Mouse (Mus musculus): Measurements from ENCODE around the gene Dusp1.

Gene Dusp1

GRCm38 (mm10) chr17:26561651-26562181 is at the start of gene Dusp1:
Gene Dusp1, minus strand, starts transcription at chr17:26562128.
- ATAC-seq (ENCODE audit: low TSS enrichment): peak; percentile 19; the same call in 1 of the 2 replicates

GRCm38 (mm10) chr17:26611328-26611727 is 49.4 kb upstream of the Dusp1 start:
- ATAC-seq (ENCODE audit: low TSS enrichment): no peak

- peak; percentile 51 for ATAC-seq (ENCODE audit: low TSS enrichment)
These were observed 47.9 kb upstream of the Dusp1 start for GRCm38 (mm10) chr17:26609820-26610219.

- ATAC-seq (ENCODE audit: low TSS enrichment): peak; percentile 35; the same call in 1 of the 2 replicates
These were observed 46.9 kb upstream of the Dusp1 start for GRCm38 (mm10) chr17:26608877-26609276.

GRCm38 (mm10) chr17:26608348-26608747 is 46.4 kb upstream of the Dusp1 start:
- ATAC-seq (ENCODE audit: low TSS enrichment): no peak

- ATAC-seq (ENCODE audit: low TSS enrichment): no peak
These were observed 44.6 kb upstream of the Dusp1 start for GRCm38 (mm10) chr17:26606516-26606915.

- ATAC-seq (ENCODE audit: low TSS enrichment): no peak
These were observed 43.7 kb upstream of the Dusp1 start for GRCm38 (mm10) chr17:26605636-26606035.

GRCm38 (mm10) chr17:26603311-26603710 is 41.4 kb upstream of the Dusp1 start:
- no peak for ATAC-seq (ENCODE audit: low TSS enrichment)

GRCm38 (mm10) chr17:26602371-26602885 is 40.5 kb upstream of the Dusp1 start:
- peak; percentile 60; the same call in 1 of the 2 replicates for ATAC-seq (ENCODE audit: low TSS enrichment)

GRCm38 (mm10) chr17:26601926-26602325 is 40.0 kb upstream of the Dusp1 start:
- ATAC-seq (ENCODE audit: low TSS enrichment): no peak

- ATAC-seq (ENCODE audit: low TSS enrichment): no peak
These were observed 39.6 kb upstream of the Dusp1 start for GRCm38 (mm10) chr17:26601514-26601913.

GRCm38 (mm10) chr17:26600913-26601447 is 39.1 kb upstream of the Dusp1 start:
- ATAC-seq (ENCODE audit: low TSS enrichment): no peak

- ATAC-seq (ENCODE audit: low TSS enrichment): no peak
These were observed 36.9 kb upstream of the Dusp1 start for GRCm38 (mm10) chr17:26598845-26599244.

GRCm38 (mm10) chr17:26596856-26597481 is 35.0 kb upstream of the Dusp1 start:
- ATAC-seq (ENCODE audit: low TSS enrichment): peak; percentile 55; the same call in 1 of the 2 replicates

- peak; percentile 48; the same call in 1 of the 2 replicates for ATAC-seq (ENCODE audit: low TSS enrichment)
These were observed 34.3 kb upstream of the Dusp1 start for GRCm38 (mm10) chr17:26596168-26596658.

GRCm38 (mm10) chr17:26595448-26596167 is 33.7 kb upstream of the Dusp1 start:
- 0 out of 2 replicates have a peak, but pooled peaks have one; percentile 11 for ATAC-seq (ENCODE audit: low TSS enrichment)

- no peak for ATAC-seq (ENCODE audit: low TSS enrichment)
These were observed 33.0 kb upstream of the Dusp1 start for GRCm38 (mm10) chr17:26594958-26595357.

GRCm38 (mm10) chr17:26594171-26594570 is 32.2 kb upstream of the Dusp1 start:
- no peak for ATAC-seq (ENCODE audit: low TSS enrichment)

- ATAC-seq (ENCODE audit: low TSS enrichment): no peak
These were observed 31.3 kb upstream of the Dusp1 start for GRCm38 (mm10) chr17:26593199-26593598.

GRCm38 (mm10) chr17:26592510-26592909 is 30.6 kb upstream of the Dusp1 start:
- ATAC-seq (ENCODE audit: low TSS enrichment): no peak

- ATAC-seq (ENCODE audit: low TSS enrichment): peak; percentile 58
These were observed 26.1 kb upstream of the Dusp1 start for GRCm38 (mm10) chr17:26587961-26588487.
